ENCODE assay signal across 14 mouse cellular contexts in genomic region chr11:6391516-6392276, GRCm38 (mm10). TPM values are rescaled to one million over a fixed set of nuclear protein-coding genes. Genes with fewer than 3 reads are reported as not detected.
DNase-seq lines count a peak whose midpoint lies in the region; ATAC-seq and TF ChIP-seq lines count a peak whose summit lies in the region.
"Had no signal": no experiment of that assay in that cellular context is flagged by ENCODE, and none has a peak within 500 bp of the region (broad histone marks: within the 10 kb centered on the region; RNA-seq: fewer than 3 reads in every experiment).

No protein-coding gene starts in this region.

- H3K9me3 ChIP-seq in liver, embryonic 13.5 days (replicated peaks), result no peaks in the 10 kb centered on the region
- no peaks in the 10 kb centered on the region for H3K9me3 ChIP-seq in liver, postnatal 0 days (ENCODE audit: low read length)
- H3K9me3 ChIP-seq: heart, embryonic 12.5 days; intestine, embryonic 15.5 days had no signal

- no peak overlapping the region for H3K4me2 ChIP-seq in liver, embryonic 13.5 days
- no peak overlapping the region for H3K4me2 ChIP-seq in liver, postnatal 0 days (ENCODE audit: low read depth, low read length)
- H3K4me2 ChIP-seq: heart, embryonic 12.5 days had no signal

- peaks cover 37% of the 10 kb centered on the region for H3K4me1 ChIP-seq in liver, embryonic 13.5 days (replicated peaks)
- peaks cover 22% of the 10 kb centered on the region for H3K4me1 ChIP-seq in liver, postnatal 0 days (ENCODE audit: insufficient read depth)
- peaks cover 39% of the 10 kb centered on the region for H3K4me1 ChIP-seq in olfactory bulb, adult 2 months (ENCODE audit: control insufficient read depth, insufficient read depth, low read length)

- no peaks in the 10 kb centered on the region for H3K27me3 ChIP-seq in liver, embryonic 13.5 days
- no peaks in the 10 kb centered on the region for H3K27me3 ChIP-seq in liver, postnatal 0 days (ENCODE audit: insufficient read depth, low read length)
- H3K27me3 ChIP-seq: heart, embryonic 12.5 days; intestine, embryonic 15.5 days; Patski had no signal

- peak overlapping the region; percentile 39; the same call in 1 of the 2 replicates for H3K9ac ChIP-seq in liver, embryonic 13.5 days
- H3K9ac ChIP-seq in liver, postnatal 0 days (replicated peaks), result no peak overlapping the region
- H3K9ac ChIP-seq: heart, embryonic 12.5 days; intestine, embryonic 15.5 days had no signal

- H3K36me3 ChIP-seq in liver, embryonic 13.5 days, result peaks cover 37% of the 10 kb centered on the region
- peaks cover 13% of the 10 kb centered on the region for H3K36me3 ChIP-seq in liver, postnatal 0 days (replicated peaks; ENCODE audit: insufficient read depth, low read length)

- no peak overlapping the region for H3K27ac ChIP-seq in liver, embryonic 13.5 days
- H3K27ac ChIP-seq in liver, postnatal 0 days (ENCODE audit: low read depth), result no peak overlapping the region
- no peak overlapping the region for H3K27ac ChIP-seq in olfactory bulb, adult 2 months (ENCODE audit: insufficient read depth, low read depth, low read length)
- H3K27ac ChIP-seq: intestine, embryonic 15.5 days had no signal

- DNase-seq in cerebellum, adult 9-10 months, result peak; percentile 24
- no peak for DNase-seq in cerebellum, postnatal 4 days (ENCODE audit: low spot score in 2 of 2)
- no peak for DNase-seq in liver, embryonic 13.5 days
- no peak for DNase-seq in liver, postnatal 0 days
- DNase-seq in right cerebral cortex, adult 18-20 months, result no peak
- DNase-seq in urinary bladder, postnatal 36 days (ENCODE audit: low spot score in 2 of 2), result no peak
- DNase-seq: layer of hippocampus, postnatal 36 days; liver; thymus, adult 18-20 months had no signal

- no peak for TF ChIP-seq CTCF in liver, postnatal 0 days (IDR thresholded peaks at IDR 0.05; ENCODE audit: low read depth)
- TF ChIP-seq CTCF in olfactory bulb, adult 2 months (IDR thresholded peaks at IDR 0.05; ENCODE audit: insufficient read depth, low read depth, low read length), result no peak

- TF ChIP-seq EP300 in liver, postnatal 0 days (IDR thresholded peaks at IDR 0.05; ENCODE audit: low read depth), result no peak

- TF ChIP-seq POLR2A in olfactory bulb, adult 2 months (IDR thresholded peaks at IDR 0.05; ENCODE audit: insufficient read depth, low read depth, low read length), result 0 out of 2 replicates have a peak, but pooled peaks have one; percentile 27

- no peak for ATAC-seq in liver, embryonic 13.5 days (ENCODE audit: low read depth)
- no peak for ATAC-seq in liver, postnatal 0 days
- peak; percentile 56 for ATAC-seq in granulocyte monocyte progenitor cell, adult 5-6 weeks (replicated peaks; ENCODE audit: poor library complexity, severe bottlenecking)
- ATAC-seq: intestine, embryonic 15.5 days; Patski had no signal

- WGBS in liver, embryonic 13.5 days (ENCODE audit: insufficient replicate concordance), result 62% methylated on average over 8 of the region's 8 CpGs
- WGBS in liver, postnatal 0 days (ENCODE audit: insufficient replicate concordance), result 66% methylated on average over 8 of the region's 8 CpGs
- 85% methylated on average over 8 of the region's 8 CpGs for WGBS in olfactory bulb, adult 2 months

- H3K4me3 ChIP-seq in liver, embryonic 13.5 days (replicated peaks), result no peak overlapping the region
- no peak overlapping the region for H3K4me3 ChIP-seq in liver, postnatal 0 days (ENCODE audit: low read depth, low read length)
- H3K4me3 ChIP-seq in olfactory bulb, adult 2 months (ENCODE audit: insufficient read depth, low read depth, low read length), result no peak overlapping the region
- H3K4me3 ChIP-seq: heart, embryonic 12.5 days; intestine, embryonic 15.5 days had no signal

RNA-seq across cellular contexts. Expression of gene Zmiz2, which starts 2.8 kb away (rescaled TPM):
- polyA plus RNA-seq in liver, embryonic 13.5 days (2015; fragmentation: Nextera tagmentation; extraction: Ambion mirVana), result 4.4 and 4.7 TPM in 2 replicates
- 3.4 and 3.7 TPM in 2 replicates for polyA plus RNA-seq in liver, postnatal 0 days (2015; fragmentation: Nextera tagmentation; extraction: Ambion mirVana)
- 39.9 and 62.9 TPM in 2 replicates for total RNA-seq in granulocyte monocyte progenitor cell, adult 5-6 weeks (2014; fragmentation: Nextera tagmentation)
- 6.1 and 10.6 TPM in 2 replicates for total RNA-seq in granulocyte monocyte progenitor cell, adult 5-6 weeks (2017)
- polyA plus RNA-seq in olfactory bulb, adult 2 months (2012; ENCODE audit: insufficient read depth, insufficient read length, low replicate concordance, missing spikeins), result not detected in 2 replicates

RNA-seq across cellular contexts. Expression of gene Ppia, which starts 23.5 kb away (rescaled TPM):
- 3,630 and 3,871 TPM in 2 replicates for polyA plus RNA-seq in liver, embryonic 13.5 days (2015; fragmentation: Nextera tagmentation; extraction: Ambion mirVana)
- 2,313 and 2,332 TPM in 2 replicates for polyA plus RNA-seq in liver, postnatal 0 days (2015; fragmentation: Nextera tagmentation; extraction: Ambion mirVana)
- 4,322 and 4,754 TPM in 2 replicates for total RNA-seq in granulocyte monocyte progenitor cell, adult 5-6 weeks (2014; fragmentation: Nextera tagmentation)
- 1,769 and 2,269 TPM in 2 replicates for total RNA-seq in granulocyte monocyte progenitor cell, adult 5-6 weeks (2017)
- polyA plus RNA-seq in olfactory bulb, adult 2 months (2012; ENCODE audit: insufficient read depth, insufficient read length, low replicate concordance, missing spikeins), result 1,597 TPM in 1 of 2 replicates, not detected in the other

RNA-seq across cellular contexts. Expression of gene H2afv, which starts 52.5 kb away (rescaled TPM):
- polyA plus RNA-seq in liver, embryonic 13.5 days (2015; fragmentation: Nextera tagmentation; extraction: Ambion mirVana), result 109 and 112 TPM in 2 replicates
- polyA plus RNA-seq in liver, postnatal 0 days (2015; fragmentation: Nextera tagmentation; extraction: Ambion mirVana), result 135 and 137 TPM in 2 replicates
- total RNA-seq in granulocyte monocyte progenitor cell, adult 5-6 weeks (2014; fragmentation: Nextera tagmentation), result 152 and 264 TPM in 2 replicates
- total RNA-seq in granulocyte monocyte progenitor cell, adult 5-6 weeks (2017), result 119 and 143 TPM in 2 replicates
- not detected in 2 replicates for polyA plus RNA-seq in olfactory bulb, adult 2 months (2012; ENCODE audit: insufficient read depth, insufficient read length, low replicate concordance, missing spikeins)
